Mouse (Mus musculus): Measurements from ENCODE around the gene Map4k2.

Map4k2 gene

DNA sequence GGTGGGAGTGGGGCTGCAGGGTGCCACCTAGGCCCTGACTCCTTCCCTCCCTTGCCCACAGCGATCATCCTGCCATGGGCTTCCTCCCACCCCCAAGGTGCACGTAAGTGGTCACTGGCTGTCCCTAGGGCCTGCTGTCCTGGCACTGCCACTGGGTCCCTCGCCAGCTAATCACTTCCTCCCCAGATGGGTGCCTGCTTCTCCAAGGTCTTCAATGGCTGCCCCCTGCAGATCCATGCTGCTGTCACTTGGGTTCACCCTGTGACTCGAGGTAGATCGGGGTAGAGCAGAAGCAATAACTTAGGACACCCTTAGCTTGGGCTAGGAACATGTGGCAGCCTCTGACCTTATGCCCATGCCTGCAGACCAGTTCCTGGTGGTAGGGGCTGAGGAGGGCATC lies 5.1 kb downstream of the Map4k2 start:
- DNase-seq (ENCODE audit: low spot score) = no peak

DNA sequence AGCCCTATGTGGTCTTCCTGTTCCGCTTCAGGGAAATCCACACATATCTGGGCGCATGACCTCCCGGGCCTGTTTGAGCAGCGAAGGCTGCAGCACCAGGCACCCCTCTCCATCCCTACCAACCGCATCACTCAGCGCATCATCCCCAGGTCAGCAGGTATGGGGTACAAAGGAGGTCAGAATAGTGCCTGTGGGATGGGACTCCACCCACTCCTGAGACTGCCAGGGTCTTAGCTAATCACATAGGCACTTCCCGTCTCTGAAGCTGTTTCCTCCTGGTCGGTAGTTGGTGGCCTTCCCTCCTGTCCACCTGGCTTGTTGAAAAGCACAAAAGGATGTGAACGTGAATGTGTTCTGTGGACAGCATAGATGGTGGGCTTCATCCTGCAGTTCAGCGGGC lies 5.7 kb downstream of the Map4k2 start:
- no peak for DNase-seq (ENCODE audit: low spot score)

DNA sequence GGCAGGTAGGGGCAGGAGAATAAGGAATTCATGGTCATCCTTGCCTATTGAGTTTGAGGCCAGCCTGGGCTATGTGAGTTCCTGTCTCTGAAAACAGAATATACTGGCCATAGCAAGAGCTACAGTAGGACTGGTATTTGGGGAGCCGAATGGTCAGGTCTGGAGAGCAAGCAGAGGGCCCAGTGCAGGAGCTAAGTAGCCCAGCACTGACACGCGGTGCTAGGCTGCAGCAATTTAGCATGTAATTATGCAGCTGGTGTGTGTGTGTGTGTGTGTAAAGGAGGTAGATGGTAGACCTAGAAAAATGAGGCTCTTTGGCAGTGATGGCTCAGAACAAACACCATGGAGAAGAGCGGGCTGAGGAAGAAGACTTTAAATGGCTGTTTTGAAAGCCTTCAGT lies 6.7 kb downstream of the Map4k2 start:
- no peak for DNase-seq (ENCODE audit: low spot score)

DNA sequence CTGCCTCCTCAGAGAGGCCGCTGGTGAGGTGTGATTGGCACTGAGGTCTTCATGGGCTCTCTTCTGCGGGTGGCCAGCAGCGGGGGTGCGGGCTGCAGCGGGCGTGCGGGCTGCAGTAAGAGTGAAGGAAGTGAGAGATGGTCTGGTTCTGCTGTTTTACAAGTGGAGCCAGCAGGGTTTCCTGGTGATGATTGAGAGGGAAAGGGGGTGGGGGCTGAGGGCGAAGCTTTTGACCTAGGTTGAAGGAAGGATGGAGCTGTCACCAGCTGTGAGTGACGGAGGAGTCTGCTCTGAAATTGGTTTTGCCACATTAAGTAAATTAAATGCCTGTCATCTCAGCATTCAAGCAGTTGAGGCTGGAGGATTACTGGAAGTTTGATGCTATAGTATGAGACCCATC lies 7.8 kb downstream of the Map4k2 start:
- no peak for DNase-seq (ENCODE audit: low spot score)

DNA sequence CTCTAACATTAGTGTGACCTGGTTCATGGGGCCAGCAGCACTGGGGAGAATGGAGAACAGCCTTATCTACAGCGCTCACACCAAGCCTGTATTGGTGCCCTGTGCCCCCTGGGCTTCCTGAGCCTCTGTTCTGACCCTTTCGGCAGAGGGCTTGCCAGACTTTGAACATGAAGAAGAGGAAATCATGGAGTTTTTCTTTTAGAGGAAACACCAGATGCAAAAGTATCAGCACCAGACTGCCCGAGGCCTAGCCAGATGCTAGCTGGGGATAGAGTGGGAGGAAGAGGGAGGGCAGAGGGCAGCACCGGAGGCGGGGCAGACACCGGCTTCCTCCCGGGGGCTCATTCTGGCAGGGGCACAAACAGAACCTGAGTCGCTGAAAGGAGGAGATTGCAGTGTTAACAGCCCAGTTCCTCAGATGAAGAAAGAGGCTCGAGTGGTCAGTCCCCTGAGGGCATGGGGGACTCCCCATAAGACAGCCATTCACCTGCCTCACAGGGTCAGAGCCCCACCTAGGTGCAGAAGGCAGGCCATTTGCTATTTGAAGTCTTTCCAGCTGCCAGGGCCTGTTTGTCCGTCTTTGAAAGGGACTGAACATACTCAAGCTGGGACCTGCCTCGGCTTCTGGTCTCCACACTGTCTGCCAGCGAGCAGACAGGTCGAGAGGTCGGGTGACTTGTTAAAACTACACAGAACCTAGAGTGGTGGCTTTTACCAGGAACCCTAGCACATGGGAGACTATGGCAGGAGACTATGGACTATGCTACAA lies 8.5 kb downstream of the Map4k2 start:
- no peak for DNase-seq (ENCODE audit: low spot score)

DNA sequence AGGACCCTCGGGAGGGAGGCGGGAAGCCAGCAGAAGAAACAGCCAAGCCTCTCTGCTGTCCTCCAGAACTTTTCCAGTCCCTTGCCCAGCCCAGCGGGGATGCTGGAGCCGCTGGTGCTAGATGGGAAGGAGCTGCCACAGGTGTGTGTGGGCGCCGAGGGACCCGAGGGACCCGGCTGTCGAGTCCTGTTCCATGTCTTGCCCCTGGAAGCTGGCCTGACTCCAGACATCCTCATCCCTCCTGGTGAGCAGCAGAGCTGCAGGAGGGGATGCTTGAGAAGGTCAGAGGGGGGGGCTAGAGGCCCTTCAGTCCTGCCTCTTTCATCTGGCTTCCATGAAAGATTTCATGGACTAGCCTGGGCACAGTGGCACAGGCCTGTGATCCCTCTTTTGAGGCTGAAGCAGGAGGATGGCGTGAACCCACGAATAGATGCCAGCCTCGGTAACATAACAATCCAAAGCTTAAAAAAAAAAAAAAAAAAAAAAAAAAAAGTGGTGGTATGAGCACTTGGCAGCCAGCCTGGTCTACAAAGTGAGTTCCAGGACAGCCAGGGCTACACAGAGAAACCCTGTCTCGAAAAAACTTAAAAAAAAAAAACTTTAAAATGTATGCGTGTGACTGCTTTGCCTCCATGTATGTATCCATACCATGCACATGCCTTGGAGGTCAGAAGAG lies 10.6 kb downstream of the Map4k2 start:
- no peak for DNase-seq (ENCODE audit: low spot score)

DNA sequence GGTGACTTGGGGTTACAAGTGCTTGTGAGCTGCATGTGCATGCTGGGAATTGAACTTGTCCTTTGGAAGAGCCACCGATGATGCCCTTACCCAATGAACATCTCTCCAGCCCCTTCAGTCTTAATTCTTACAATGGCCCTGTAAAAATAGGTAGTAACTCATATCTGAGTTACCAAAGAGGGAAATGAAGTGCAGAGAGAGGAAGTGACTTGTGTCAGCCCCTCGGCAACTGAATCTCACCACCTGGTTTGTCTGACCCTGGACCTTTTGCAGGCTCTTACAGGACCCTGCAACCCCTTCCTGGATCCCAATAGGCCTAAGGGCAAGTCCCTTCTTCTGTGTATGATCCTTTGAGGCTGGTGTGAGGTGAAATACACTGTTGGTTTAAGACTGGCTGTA lies 11.2 kb downstream of the Map4k2 start:
- DNase-seq (ENCODE audit: low spot score) = no peak

DNA sequence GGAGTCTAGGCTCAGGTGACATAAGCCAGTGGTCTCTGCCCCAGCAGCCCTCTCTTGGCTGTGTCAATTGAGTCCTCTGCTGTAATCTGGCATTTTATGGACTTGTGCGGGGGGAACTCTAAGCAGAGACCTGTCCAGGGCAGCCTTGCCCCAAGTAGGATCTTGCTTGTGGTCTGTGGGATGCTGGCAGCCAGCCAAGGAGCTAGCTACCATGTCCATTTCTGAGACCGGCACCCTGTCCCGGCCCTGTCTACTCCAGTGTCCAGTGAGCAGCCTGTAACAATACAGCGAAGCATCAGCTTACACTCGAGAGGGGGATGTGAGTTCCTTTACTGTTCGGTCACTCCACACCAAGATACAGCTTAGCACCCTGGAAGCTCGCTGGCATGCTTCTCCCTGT lies 13.1 kb downstream of the Map4k2 start:
- no peak for DNase-seq (ENCODE audit: low spot score)

DNA sequence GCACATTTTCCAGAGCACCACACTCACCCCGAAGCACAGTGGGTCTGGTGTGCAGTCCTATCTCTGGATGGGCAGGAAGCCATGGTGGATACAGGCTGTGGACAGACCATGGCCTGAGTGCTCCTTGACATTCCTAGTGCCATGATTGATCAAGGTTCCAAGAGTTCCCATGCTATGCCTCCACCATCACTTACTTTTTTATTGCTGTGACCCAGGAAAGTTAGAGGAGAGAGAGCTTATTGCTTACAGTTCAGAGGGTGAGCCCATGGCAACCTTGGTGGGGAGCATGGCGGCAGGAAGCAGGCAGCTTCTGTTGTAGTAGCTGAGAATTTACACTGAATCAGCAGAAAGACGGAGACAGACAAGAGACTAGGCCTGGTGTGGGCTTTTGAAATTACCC lies 20.4 kb downstream of the Map4k2 start:
- DNase-seq (ENCODE audit: low spot score) = no peak

DNA sequence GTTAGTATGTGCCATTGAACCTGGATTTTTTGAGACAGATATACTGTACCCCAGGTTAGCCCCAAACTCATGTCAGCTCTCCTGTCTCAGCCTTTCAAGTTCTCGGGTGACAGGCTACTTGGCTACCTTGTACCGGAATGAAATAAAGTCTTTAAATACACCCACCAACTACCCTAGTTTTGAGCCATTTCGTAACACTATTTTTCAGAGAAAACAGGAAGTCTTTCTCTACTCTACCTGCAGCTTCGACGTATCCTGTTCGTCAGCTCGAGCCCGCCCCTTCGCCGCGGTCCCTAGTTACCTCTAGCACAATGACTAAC lies 22.1 kb downstream of the Map4k2 start:
- no peak for DNase-seq (ENCODE audit: low spot score)

DNA sequence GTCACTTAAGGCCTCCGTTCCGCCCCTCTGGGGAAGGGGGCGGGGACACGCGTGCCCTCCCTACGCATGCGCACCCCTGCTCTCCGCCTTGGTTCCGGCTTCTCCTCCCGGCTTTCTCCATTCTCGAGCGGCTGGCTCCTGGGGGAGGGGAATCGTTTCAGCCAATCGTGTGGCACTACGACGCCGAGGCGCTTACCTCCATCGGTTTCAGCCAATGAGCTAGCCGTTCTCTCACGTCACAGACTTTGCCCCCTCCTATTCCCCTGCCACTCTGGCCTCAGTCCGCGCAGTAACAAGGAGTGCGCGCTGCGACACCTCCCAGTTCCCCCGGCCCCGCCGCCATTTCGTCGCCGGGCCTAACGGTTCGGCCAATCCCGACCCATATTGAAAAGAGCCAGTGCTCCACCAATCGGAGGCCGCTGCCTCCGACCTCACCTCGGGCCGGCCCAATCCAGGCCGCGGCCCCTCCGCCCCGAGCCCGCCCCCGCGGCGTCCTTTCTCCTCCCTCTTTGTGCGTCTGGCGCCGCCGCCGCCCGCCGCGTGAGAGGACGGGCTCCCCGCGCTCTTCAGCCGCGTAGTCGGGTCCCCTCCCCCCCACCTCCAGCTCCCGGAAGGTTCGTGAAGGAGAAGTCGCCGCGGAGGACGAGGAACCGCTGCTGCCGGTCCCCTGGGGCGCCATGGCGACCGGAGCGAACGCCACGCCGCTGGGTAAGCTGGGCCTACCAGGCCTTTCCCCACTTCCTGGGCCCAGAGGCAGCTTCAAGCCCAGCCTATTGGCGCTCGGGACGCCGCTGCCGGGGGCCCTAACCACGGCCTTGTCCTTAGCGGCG lies 22.7 kb downstream of the Map4k2 start, which contains the start of gene Sf1:
Sf1 (plus strand) TSS at position 280 of the 830 bp plus-strand sequence.
- DNase-seq (ENCODE audit: low spot score) = peak; percentile 100

DNA sequence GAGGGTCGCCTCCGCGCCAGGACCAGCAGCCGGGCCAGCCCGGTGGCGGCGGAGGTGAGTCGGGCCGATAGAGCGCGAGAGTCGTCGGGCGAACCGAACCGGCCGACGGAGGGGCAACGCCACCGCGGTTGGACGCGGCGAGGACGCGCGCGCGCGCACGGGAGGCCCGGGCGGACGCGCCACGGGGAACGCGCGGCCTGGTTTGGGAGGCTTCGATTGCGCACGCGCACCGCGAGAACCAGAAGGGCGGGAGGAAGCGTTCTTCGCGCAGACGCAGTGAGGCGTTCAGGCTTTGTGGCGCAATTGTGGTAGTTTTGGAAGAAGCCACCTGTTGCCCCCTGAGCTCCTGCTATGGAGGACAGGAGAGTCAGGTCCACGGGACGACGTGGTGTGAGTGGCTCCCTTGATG lies 23.4 kb downstream of the Map4k2 start:
- DNase-seq (ENCODE audit: low spot score) = peak; percentile 91

DNA sequence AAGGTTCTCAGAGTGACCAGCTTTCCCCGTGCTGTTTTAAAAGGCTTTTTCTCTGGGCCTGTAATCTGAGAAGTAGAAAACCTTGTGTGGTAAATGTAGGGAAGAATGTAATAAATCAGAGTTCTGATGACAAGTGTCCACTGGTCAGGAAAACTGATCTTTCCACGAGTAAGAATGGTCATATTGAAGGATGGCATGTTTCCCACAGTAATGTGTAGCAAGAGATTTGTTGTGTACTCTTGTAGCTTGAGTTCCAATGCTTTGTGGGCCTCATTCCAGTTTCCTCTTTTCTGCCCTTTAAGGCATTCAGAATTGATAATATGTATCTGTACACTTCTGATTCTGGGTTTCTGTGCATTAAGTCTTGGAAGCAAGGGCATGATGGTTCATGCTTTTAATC lies 23.9 kb downstream of the Map4k2 start:
- no peak for DNase-seq (ENCODE audit: low spot score)

DNA sequence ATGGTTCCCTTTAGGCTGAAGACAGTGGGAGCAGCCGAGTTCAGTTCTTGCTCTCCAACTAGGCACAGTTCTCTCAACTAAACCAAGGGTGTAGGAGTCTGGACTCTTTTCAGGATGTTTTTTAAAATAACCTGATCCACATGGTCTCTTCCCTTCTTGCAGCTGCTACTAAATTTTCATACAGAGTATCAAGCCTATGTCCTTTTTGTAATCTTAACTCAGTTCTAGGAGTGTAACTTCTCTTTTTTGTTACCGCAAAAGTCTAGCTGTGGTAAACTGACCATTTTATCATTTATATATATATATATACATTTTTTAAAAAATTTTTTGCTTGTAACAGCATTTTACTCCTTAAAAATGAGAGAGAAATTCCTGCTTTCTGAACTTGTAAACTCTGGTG lies 29.2 kb downstream of the Map4k2 start:
- DNase-seq (ENCODE audit: low spot score) = no peak

DNA sequence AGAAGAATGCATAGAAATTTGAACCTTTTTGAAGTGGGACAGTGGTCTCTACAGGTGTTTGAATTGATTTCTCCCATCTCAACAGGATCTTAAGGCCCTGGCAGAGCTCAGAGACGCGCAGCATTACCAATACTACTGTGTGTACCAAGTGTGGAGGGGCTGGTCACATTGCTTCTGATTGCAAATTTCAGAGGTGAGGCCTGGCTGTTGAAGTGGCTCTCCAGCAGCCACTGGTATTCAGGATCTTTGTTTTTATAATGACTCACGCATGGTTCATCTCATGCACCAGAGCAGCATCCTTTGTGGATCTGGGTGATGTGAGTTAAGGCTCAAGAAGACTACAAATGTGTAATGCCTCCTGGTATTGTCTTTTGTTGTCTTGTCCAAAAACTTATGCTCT lies 31.5 kb downstream of the Map4k2 start:
- no peak for DNase-seq (ENCODE audit: low spot score)

DNA sequence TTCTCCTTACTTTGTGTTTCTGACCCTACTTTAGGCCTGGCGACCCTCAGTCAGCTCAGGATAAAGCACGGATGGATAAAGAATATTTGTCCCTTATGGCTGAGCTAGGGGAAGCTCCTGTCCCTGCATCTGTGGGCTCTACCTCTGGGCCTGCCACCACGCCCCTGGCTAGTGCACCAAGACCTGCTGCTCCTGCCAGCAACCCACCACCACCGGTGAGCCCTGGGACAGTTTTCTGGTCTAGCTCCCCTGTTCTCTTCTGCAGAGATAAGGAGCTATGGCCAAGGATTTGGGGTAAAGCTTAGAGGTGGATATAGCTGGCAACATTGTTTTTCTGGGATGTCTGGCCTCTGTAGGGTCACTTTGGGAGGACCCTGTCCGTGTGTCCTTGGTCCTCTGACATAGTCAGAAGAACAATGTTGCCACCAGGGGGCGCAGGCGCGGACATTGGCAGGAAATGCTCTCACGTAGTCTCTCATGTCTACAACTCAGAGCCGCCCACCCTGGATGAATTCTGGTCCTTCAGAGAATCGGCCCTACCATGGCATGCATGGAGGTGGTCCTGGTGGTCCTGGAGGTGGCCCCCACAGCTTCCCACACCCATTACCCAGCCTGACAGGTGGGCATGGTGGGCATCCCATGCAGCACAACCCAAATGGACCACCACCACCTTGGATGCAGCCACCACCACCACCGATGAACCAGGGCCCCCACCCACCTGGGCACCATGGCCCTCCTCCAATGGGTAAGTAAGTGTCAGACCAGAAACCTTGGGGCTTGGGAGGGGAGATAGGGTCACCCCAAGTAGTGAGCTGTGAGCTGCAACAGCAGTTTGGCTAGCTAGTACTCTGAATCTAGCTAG lies 32.8 kb downstream of the Map4k2 start:
- DNase-seq (ENCODE audit: low spot score) = peak; percentile 88

DNA sequence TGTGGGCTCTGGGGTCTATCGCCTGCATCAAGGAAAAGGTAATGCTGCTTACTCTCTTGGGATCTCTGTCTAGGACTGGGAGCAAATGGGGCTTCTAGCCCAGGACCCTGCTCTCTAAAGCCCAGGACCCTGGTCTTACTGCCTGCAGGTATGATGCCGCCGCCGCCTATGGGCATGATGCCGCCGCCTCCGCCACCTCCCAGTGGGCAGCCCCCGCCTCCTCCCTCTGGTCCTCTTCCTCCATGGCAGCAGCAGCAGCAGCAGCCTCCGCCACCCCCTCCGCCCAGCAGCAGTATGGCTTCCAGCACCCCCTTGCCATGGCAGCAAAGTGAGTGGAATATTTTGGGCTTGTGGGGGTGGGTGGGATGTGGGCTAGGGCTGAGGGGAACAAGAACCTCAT lies 33.6 kb downstream of the Map4k2 start:
- DNase-seq (ENCODE audit: low spot score) = no peak

DNA sequence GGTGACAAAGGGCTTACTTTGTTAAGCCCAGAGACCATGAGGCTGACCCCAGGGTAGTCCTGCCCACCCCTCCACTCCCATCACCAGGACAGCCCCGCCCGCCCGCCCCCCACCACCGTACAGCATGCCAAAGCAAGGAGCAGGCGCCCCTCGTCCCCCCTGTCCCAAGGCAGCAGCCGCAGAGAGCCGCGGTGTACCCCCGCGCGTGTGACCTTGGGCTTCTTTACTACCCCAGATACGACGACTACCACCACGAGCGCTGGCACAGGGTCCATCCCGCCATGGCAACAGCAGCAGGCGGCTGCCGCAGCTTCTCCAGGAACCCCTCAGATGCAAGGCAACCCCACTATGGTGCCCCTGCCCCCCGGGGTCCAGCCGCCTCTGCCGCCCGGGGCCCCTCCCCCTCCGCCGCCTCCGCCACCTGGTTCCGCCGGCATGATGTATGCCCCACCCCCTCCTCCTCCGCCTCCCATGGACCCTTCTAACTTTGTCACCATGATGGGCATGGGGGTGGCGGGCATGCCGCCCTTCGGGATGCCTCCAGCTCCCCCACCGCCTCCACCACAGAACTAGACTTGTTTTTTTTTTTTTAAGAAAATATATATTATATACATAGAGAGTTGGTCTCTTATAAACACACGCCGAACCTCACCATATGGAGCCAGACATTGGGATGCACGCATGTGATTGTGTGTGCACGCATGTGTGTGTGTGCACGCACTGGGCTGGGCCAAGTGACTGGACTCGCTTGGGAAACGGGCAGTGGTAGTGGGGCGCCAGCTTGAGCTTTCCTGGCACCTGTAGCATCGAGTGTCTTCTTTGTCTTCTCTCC lies 34.7 kb downstream of the Map4k2 start:
- no peak for DNase-seq (ENCODE audit: low spot score)

DNA sequence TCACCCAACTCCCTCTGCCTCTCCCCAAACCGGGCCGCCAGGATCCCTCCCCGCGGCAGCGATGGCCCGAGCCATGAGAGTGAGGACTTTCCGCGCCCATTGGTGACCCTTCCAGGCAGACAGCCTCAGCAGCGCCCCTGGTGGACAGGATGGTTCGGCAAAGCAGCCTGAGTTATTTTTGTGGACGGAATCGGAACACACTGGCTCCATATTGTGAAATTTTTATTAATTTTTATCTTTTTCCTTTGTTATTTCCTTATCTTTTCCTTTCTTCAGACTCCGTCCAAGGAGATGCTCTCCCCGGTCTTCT lies 35.3 kb downstream of the Map4k2 start:
- peak; percentile 69 for DNase-seq (ENCODE audit: low spot score)

DNA sequence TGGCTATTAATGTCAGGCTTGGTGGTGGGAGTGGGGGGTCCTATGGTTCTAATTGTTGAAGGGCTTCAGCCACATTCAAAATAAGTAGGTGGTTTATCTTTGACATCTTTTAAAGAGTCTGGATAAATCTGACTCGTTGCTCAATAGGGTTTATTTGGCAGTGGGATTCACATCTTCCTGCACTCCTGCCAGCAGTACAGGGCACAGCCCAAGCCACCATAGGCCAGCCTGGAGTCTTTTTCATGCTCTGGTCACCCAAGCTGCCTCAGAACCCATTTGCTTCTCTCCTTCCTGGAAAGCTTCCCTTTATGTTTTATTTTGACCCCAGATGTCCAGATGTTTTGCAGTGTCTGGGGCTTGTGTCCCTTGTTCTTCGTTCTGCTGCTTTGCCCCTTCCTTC lies 35.7 kb downstream of the Map4k2 start:
- DNase-seq (ENCODE audit: low spot score) = no peak

DNA sequence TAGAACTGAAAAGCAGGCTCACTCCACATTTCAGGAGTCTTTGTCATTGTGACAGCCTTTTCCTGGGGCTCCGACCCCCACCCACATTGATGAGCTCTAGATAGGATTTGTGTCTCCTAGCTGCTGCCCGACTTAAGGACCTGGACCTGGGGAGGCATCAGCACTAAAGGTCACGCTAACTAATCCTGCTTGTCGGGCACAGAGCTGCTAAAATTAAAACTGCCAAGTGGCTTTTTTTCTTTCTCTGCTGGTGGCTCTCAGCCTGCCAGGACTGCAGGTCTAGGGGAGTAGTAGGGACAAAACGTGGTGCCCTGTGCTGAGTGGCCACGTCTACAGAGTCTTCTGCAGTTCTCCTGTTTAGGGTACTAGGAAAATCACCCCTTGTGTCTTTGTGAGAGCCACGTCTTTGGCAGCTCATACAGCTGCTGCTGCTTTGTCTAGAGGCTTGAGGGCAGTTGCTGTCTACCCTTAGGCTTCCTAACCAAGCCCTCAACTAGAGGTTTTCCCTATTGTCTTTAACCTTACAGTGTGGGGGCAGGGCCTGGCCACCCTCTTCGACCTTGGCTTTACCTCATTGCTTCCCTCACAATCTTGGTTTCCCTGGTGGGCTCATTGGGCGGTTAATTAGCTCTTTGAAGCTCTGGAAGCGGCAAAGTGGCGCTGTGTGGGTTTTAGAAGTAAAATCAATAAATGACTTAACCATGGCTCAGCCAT lies 36.5 kb downstream of the Map4k2 start:
- DNase-seq (ENCODE audit: low spot score) = peak; percentile 32

Data from retina, embryonic 14.5 days (tissue).